Mouse (Mus musculus) megakaryocyte, embryonic 14.5 days (primary cell): ENCODE data around the gene Minpp1.

Experiments used
- FLI1 ChIP-seq: IDR thresholded peaks from 2 replicates; pipeline ENCODE4 v1.6.1; 2012; ENCODE audit warnings: low read length, inconsistent platforms, mixed read lengths
- GATA1 ChIP-seq: IDR thresholded peaks from 3 replicates; pipeline ENCODE4 v1.6.1; 2012; ENCODE audit warnings: mixed read lengths, low read length, inconsistent platforms, borderline replicate concordance

GRCm38 (mm10) chr19:32522247-32522646, 36.7 kb downstream of the Minpp1 start:
- TF ChIP-seq GATA1 = no peak
- TF ChIP-seq FLI1 = no peak
